Mouse (Mus musculus): ENCODE measurements around the gene Zbtb38.

GRCm38 (mm10) chr9:96653538-96653937 is 99.1 kb downstream of the Zbtb38 start:
- no peak for TF ChIP-seq CTCF (IDR thresholded peaks at IDR 0.05; ENCODE audit: low read depth)
- TF ChIP-seq EP300 (optimal IDR thresholded peaks at IDR 0.05) = no peak

Data from stomach, postnatal 0 days (tissue).